8 mouse cellular contexts compared by ENCODE assay signal in the genomic region with DNA sequence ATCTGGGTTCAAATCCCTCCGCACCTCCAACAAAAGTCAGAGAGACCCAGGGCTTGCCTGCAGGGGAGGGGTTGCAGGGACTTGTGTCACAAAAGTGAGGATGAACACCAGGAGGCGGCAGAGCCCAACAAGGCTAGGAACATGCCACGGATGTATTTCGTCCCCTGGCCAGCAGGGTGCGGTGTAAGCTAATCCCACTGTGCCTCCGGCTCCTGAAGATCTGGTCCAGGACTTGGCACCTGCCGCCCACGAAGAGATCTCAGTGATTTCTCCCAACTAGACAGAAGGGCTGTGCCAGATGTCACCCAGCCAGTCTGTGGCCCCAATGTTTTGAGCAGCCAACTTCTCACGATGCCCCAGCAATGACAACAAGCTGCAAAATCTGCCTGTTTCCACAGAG. TPM values are rescaled to one million over a fixed set of nuclear protein-coding genes. Genes with fewer than 3 reads are reported as not detected.
DNase-seq lines count a peak whose midpoint lies in the region; ATAC-seq and TF ChIP-seq lines count a peak whose summit lies in the region.

No protein-coding gene starts in this region.

- ATAC-seq in embryonic facial prominence, embryonic 14.5 days (ENCODE audit: low read depth) = peak; percentile 81
- no peak for ATAC-seq in limb, embryonic 11.5 days (ENCODE audit: insufficient number of reproducible peaks, low FRiP score, low TSS enrichment, low read depth)
- ATAC-seq in midbrain, embryonic 14.5 days (ENCODE audit: low FRiP score, low TSS enrichment) = no peak; the same call in 1 of the 2 replicates

- 0 out of 2 replicates have a peak, but pooled peaks cover 3% of the 10 kb centered on the region for H3K9me3 ChIP-seq in embryonic facial prominence, embryonic 14.5 days (ENCODE audit: control insufficient read depth, low read length)
- no peaks in the 10 kb centered on the region for H3K9me3 ChIP-seq in limb, embryonic 11.5 days (ENCODE audit: control insufficient read depth, low read length)
- no peaks in the 10 kb centered on the region for H3K9me3 ChIP-seq in midbrain, embryonic 14.5 days (ENCODE audit: control insufficient read depth, low read length)

- H3K4me2 ChIP-seq in embryonic facial prominence, embryonic 14.5 days (ENCODE audit: low read depth, low read length) = peak overlapping the region; percentile 38
- peak overlapping the region; percentile 13; the same call in 1 of the 2 replicates for H3K4me2 ChIP-seq in limb, embryonic 11.5 days (ENCODE audit: low read depth, severe bottlenecking)
- H3K4me2 ChIP-seq in midbrain, embryonic 14.5 days (ENCODE audit: low read length) = peak overlapping the region; percentile 14

- H3K36me3 ChIP-seq in embryonic facial prominence, embryonic 14.5 days (ENCODE audit: control insufficient read depth, insufficient read depth, low read length) = no peaks in the 10 kb centered on the region
- no peaks in the 10 kb centered on the region for H3K36me3 ChIP-seq in heart, adult 2 months (ENCODE audit: control insufficient read depth, insufficient read depth, low read length)
- no peaks in the 10 kb centered on the region for H3K36me3 ChIP-seq in kidney, adult 2 months (ENCODE audit: control insufficient read depth, insufficient read depth, low read length)
- H3K36me3 ChIP-seq in limb, embryonic 11.5 days (ENCODE audit: control insufficient read depth, insufficient read depth, low read length) = no peaks in the 10 kb centered on the region
- H3K36me3 ChIP-seq in midbrain, embryonic 14.5 days (ENCODE audit: control insufficient read depth, insufficient read depth, low read length) = no peaks in the 10 kb centered on the region

- no peak overlapping the region for H3K9ac ChIP-seq in embryonic facial prominence, embryonic 14.5 days (ENCODE audit: low read depth, low read length)
- no peak overlapping the region; the same call in 1 of the 2 replicates for H3K9ac ChIP-seq in heart, adult 2 months (ENCODE audit: low read depth, low read length)
- H3K9ac ChIP-seq in limb, embryonic 11.5 days (ENCODE audit: low read length) = no peak overlapping the region
- no peak overlapping the region for H3K9ac ChIP-seq in midbrain, embryonic 14.5 days (replicated peaks; ENCODE audit: low read length)

- H3K27me3 ChIP-seq in embryonic facial prominence, embryonic 14.5 days (replicated peaks; ENCODE audit: control insufficient read depth, insufficient read depth, low read length) = no peaks in the 10 kb centered on the region
- H3K27me3 ChIP-seq in heart, adult 2 months (ENCODE audit: control insufficient read depth, insufficient read depth, low read length) = no peaks in the 10 kb centered on the region
- no peaks in the 10 kb centered on the region for H3K27me3 ChIP-seq in kidney, adult 2 months (replicated peaks; ENCODE audit: control insufficient read depth, insufficient read depth, low read length)
- H3K27me3 ChIP-seq in limb, embryonic 11.5 days (ENCODE audit: control insufficient read depth, insufficient read depth, low read length) = no peaks in the 10 kb centered on the region
- H3K27me3 ChIP-seq in midbrain, embryonic 14.5 days (ENCODE audit: control insufficient read depth, insufficient read depth, low read length) = no peaks in the 10 kb centered on the region

- peak; percentile 85 for TF ChIP-seq EP300 in heart, adult 2 months (IDR thresholded peaks at IDR 0.05; ENCODE audit: insufficient read depth, low read depth, low read length)

- intact Hi-C loops in heart, adult 2 months (cut with DNase I) = loop anchor here (1.0 to 5.0 kb wide), 2 partner anchors 39 to 307 kb away; partner anchors contain the start of gene Zbtb5

- no peak for TF ChIP-seq POLR2A in heart, adult 2 months (IDR thresholded peaks at IDR 0.05; ENCODE audit: insufficient read depth, low read depth, low read length)
- no peak for TF ChIP-seq POLR2A in kidney, adult 2 months (IDR thresholded peaks at IDR 0.05; ENCODE audit: low read depth, low read length)

- H3K27ac ChIP-seq in embryonic facial prominence, embryonic 14.5 days (replicated peaks; ENCODE audit: low read depth, low read length) = no peak overlapping the region
- H3K27ac ChIP-seq in heart, adult 2 months = no peak overlapping the region
- H3K27ac ChIP-seq in kidney, adult 2 months (ENCODE audit: insufficient read depth, low read depth, low read length) = no peak overlapping the region
- no peak overlapping the region for H3K27ac ChIP-seq in limb, embryonic 11.5 days (replicated peaks; ENCODE audit: low read depth, low read length)
- no peak overlapping the region for H3K27ac ChIP-seq in midbrain, embryonic 14.5 days (replicated peaks; ENCODE audit: low read depth, low read length)

- 0 out of 2 replicates have a peak overlapping the region, but pooled peaks have one; percentile 11 for H3K4me3 ChIP-seq in embryonic facial prominence, embryonic 14.5 days (ENCODE audit: low read depth, low read length)
- no peak overlapping the region for H3K4me3 ChIP-seq in heart, adult 2 months
- H3K4me3 ChIP-seq in kidney, adult 2 months (ENCODE audit: insufficient read depth, low read depth, low read length) = no peak overlapping the region
- no peak overlapping the region for H3K4me3 ChIP-seq in limb, embryonic 11.5 days (ENCODE audit: low read depth, low read length)
- no peak overlapping the region for H3K4me3 ChIP-seq in midbrain, embryonic 14.5 days (replicated peaks; ENCODE audit: low read depth, low read length)

- WGBS in embryonic facial prominence, embryonic 14.5 days = 13% methylated on average over 9 of the region's 9 CpGs
- WGBS in heart, adult 2 months = 10% methylated on average over 9 of the region's 9 CpGs
- WGBS in kidney, adult 2 months = 12% methylated on average over 9 of the region's 9 CpGs
- WGBS in limb, embryonic 11.5 days = 15% methylated on average over 9 of the region's 9 CpGs
- 12% methylated on average over 9 of the region's 9 CpGs for WGBS in midbrain, embryonic 14.5 days

- no peaks in the 10 kb centered on the region for H3K4me1 ChIP-seq in embryonic facial prominence, embryonic 14.5 days (ENCODE audit: control insufficient read depth, insufficient read depth, low read length)
- H3K4me1 ChIP-seq in heart, adult 2 months (ENCODE audit: control insufficient read depth, insufficient read depth, low read length) = peaks cover 3% of the 10 kb centered on the region; the same call in 1 of the 2 replicates
- no peaks in the 10 kb centered on the region; the same call in 1 of the 2 replicates for H3K4me1 ChIP-seq in kidney, adult 2 months (ENCODE audit: control insufficient read depth, insufficient read depth, low read length)
- H3K4me1 ChIP-seq in limb, embryonic 11.5 days (ENCODE audit: control insufficient read depth, insufficient read depth, low read length) = no peaks in the 10 kb centered on the region
- H3K4me1 ChIP-seq in midbrain, embryonic 14.5 days (ENCODE audit: control insufficient read depth, insufficient read depth, low read length) = no peaks in the 10 kb centered on the region

- peak; percentile 95 for TF ChIP-seq CTCF in heart, adult 2 months (IDR thresholded peaks at IDR 0.05)
- peak; percentile 100; the same call in 1 of the 2 replicates for TF ChIP-seq CTCF in kidney, adult 2 months (conservative IDR thresholded peaks at IDR 0.05; ENCODE audit: insufficient read depth, insufficient read length, low read depth, low read length)

- no peaks in the 10 kb centered on the region for H3K79me2 ChIP-seq in heart, adult 2 months (replicated peaks; ENCODE audit: control insufficient read depth, insufficient read depth, low read length)

- DNase-seq in 416B (ENCODE audit: low read depth) = peak; percentile 92
- peak; percentile 74 to 88 for DNase-seq in adrenal gland, postnatal 4 days (ENCODE audit: low spot score in 2 of 2)
- peak; percentile 84 for DNase-seq in embryonic facial prominence, embryonic 14.5 days (ENCODE audit: low spot score)
- DNase-seq in heart, adult 2 months = peak; percentile 84 to 87
- peak; percentile 95 for DNase-seq in kidney, adult 2 months
- DNase-seq in limb, embryonic 11.5 days (ENCODE audit: low spot score) = peak; percentile 91
- DNase-seq in midbrain, embryonic 14.5 days = peak; percentile 76
- DNase-seq in spleen, adult 18-20 months = peak; percentile 76 to 90

RNA-seq across cellular contexts. Expression of gene Grhpr, which starts 7.7 kb away (rescaled TPM):
- 100 to 1,000 TPM; 153 to 162 TPM for total RNA-seq in adrenal gland, postnatal 4 days (2021)
- polyA plus RNA-seq in embryonic facial prominence, embryonic 14.5 days (2014; fragmentation: Nextera tagmentation; extraction: Ambion mirVana) = 40.7 and 48.6 TPM in 2 replicates
- total RNA-seq in heart, adult 2 months (2021) = 10 to 100 TPM; 32.2 to 38.4 TPM
- polyA plus RNA-seq in heart, adult 2 months (2012; rRNA removed) = 60.7 and 66.6 TPM in 2 replicates
- 334 and 342 TPM in 2 replicates for polyA plus RNA-seq in kidney, adult 2 months (2012; rRNA removed)
- polyA plus RNA-seq in limb, embryonic 11.5 days (2014; fragmentation: Nextera tagmentation; extraction: Ambion mirVana) = 61.5 and 70.7 TPM in 2 replicates
- 18.2 and 20.7 TPM in 2 replicates for polyA plus RNA-seq in midbrain, embryonic 14.5 days (2014; fragmentation: Nextera tagmentation; extraction: Ambion mirVana)

RNA-seq across cellular contexts. Expression of gene Zbtb5, which starts 38.8 kb away (rescaled TPM):
- total RNA-seq in adrenal gland, postnatal 4 days (2021) = 10 to 100 TPM; 20.2 to 21.3 TPM
- polyA plus RNA-seq in embryonic facial prominence, embryonic 14.5 days (2014; fragmentation: Nextera tagmentation; extraction: Ambion mirVana) = 21.0 and 22.4 TPM in 2 replicates
- total RNA-seq in heart, adult 2 months (2021) = 1 to 10 TPM; 3.8 to 5.4 TPM
- 5.8 and 6.6 TPM in 2 replicates for polyA plus RNA-seq in heart, adult 2 months (2012; rRNA removed)
- 11.8 and 12.8 TPM in 2 replicates for polyA plus RNA-seq in kidney, adult 2 months (2012; rRNA removed)
- polyA plus RNA-seq in limb, embryonic 11.5 days (2014; fragmentation: Nextera tagmentation; extraction: Ambion mirVana) = 41.1 and 41.8 TPM in 2 replicates
- polyA plus RNA-seq in midbrain, embryonic 14.5 days (2014; fragmentation: Nextera tagmentation; extraction: Ambion mirVana) = 45.7 and 55.5 TPM in 2 replicates

RNA-seq across cellular contexts. Expression of gene Polr1e, which starts 44.9 kb away (rescaled TPM):
- total RNA-seq in adrenal gland, postnatal 4 days (2021) = 10 to 100 TPM; 19.9 to 20.1 TPM
- 33.4 and 33.7 TPM in 2 replicates for polyA plus RNA-seq in embryonic facial prominence, embryonic 14.5 days (2014; fragmentation: Nextera tagmentation; extraction: Ambion mirVana)
- 10 to 100 TPM; 19.4 to 20.0 TPM for total RNA-seq in heart, adult 2 months (2021)
- 12.6 and 18.2 TPM in 2 replicates for polyA plus RNA-seq in heart, adult 2 months (2012; rRNA removed)
- polyA plus RNA-seq in kidney, adult 2 months (2012; rRNA removed) = 6.2 and 7.8 TPM in 2 replicates
- 56.3 and 67.3 TPM in 2 replicates for polyA plus RNA-seq in limb, embryonic 11.5 days (2014; fragmentation: Nextera tagmentation; extraction: Ambion mirVana)
- 33.3 and 39.6 TPM in 2 replicates for polyA plus RNA-seq in midbrain, embryonic 14.5 days (2014; fragmentation: Nextera tagmentation; extraction: Ambion mirVana)
